Mouse (Mus musculus) mammary gland, adult 2 months (tissue): ENCODE results near the gene Olfr317. TPM values are rescaled to one million over a fixed set of nuclear protein-coding genes. Genes with fewer than 3 reads are reported as not detected.

Source experiments
- polyA plus RNA-seq: library from polyadenylated mRNA; depleted of rRNA; stranded (reverse); fragments of >200 nt; gene quantifications from 2 replicates; pipeline ENCODE4 v1.2.3, GENCODE M21; 2012; ENCODE audit warnings: low replicate concordance; rRNA removed

Gene Olfr317
- polyA plus RNA-seq: not detected in 2 replicates

GRCm38 (mm10) chr11:58738792-58739262 is at the start of gene Olfr317:
TSS of gene Olfr317 (minus strand) at chr11:58739212.

GRCm38 (mm10) chr11:58782480-58783089 is 43.6 kb upstream of the Olfr317 start, which contains the start of gene Olfr314:
TSS of gene Olfr314 (plus strand) at chr11:58782952.

GRCm38 (mm10) chr11:58772888-58773287 is 33.9 kb upstream of the Olfr317 start, which contains the start of gene Olfr315:
TSS of gene Olfr315 (plus strand) at chr11:58773188.

GRCm38 (mm10) chr11:58752434-58752833 is 13.4 kb upstream of the Olfr317 start, which contains the start of gene Olfr316:
TSS of gene Olfr316 (plus strand) at chr11:58752734.

GRCm38 (mm10) chr11:58723914-58724313 is 15.1 kb downstream of the Olfr317 start, which contains the start of gene Olfr318:
TSS of gene Olfr318 (minus strand) at chr11:58724014.

GRCm38 (mm10) chr11:58698862-58699261 is 40.1 kb downstream of the Olfr317 start, which contains the start of gene Olfr319:
TSS of gene Olfr319 (plus strand) at chr11:58699162.

Other genes with a start within 250 kb of the Olfr317 start
- gene Olfr332, start 246.7 kb downstream of the Olfr317 start, polyA plus RNA-seq: not detected in 2 replicates
- gene Olfr331, start 236.6 kb downstream of the Olfr317 start, polyA plus RNA-seq: not detected in 2 replicates
- gene Olfr330, start 204.4 kb downstream of the Olfr317 start, polyA plus RNA-seq: 0.12 TPM in 1 of 2 replicates, not detected in the other
- gene Olfr329-ps, start 192.8 kb downstream of the Olfr317 start, polyA plus RNA-seq: 0.11 TPM in 1 of 2 replicates, not detected in the other
- 0.04 TPM in 1 of 2 replicates, not detected in the other for gene Olfr328, start 183.6 kb downstream of the Olfr317 start, polyA plus RNA-seq
- gene Olfr224, start 168.7 kb downstream of the Olfr317 start, polyA plus RNA-seq: 0.13 TPM in 1 of 2 replicates, not detected in the other
- not detected in 2 replicates for gene Olfr325, start 161.5 kb downstream of the Olfr317 start, polyA plus RNA-seq
- not detected in 2 replicates for gene Olfr324, start 144.1 kb downstream of the Olfr317 start, polyA plus RNA-seq
- 0.82 and 1.9 TPM in 2 replicates for gene 2210407C18Rik, start 123.1 kb downstream of the Olfr317 start, polyA plus RNA-seq
- 0.92 TPM in 1 of 2 replicates, not detected in the other for gene Olfr323, start 108.7 kb downstream of the Olfr317 start, polyA plus RNA-seq
- gene Trim58, start 98.7 kb downstream of the Olfr317 start, polyA plus RNA-seq: 0.11 TPM in 1 of 2 replicates, not detected in the other
- not detected in 2 replicates for gene Olfr322, start 80.4 kb downstream of the Olfr317 start, polyA plus RNA-seq
- not detected in 2 replicates for gene Olfr320, start 58.1 kb downstream of the Olfr317 start, polyA plus RNA-seq
- not detected in 2 replicates for gene Olfr319, start 40.0 kb downstream of the Olfr317 start, polyA plus RNA-seq
- not detected in 2 replicates for gene Olfr318, start 15.2 kb downstream of the Olfr317 start, polyA plus RNA-seq
- not detected in 2 replicates for gene Olfr316, start 13.5 kb upstream of the Olfr317 start, polyA plus RNA-seq
- gene Olfr315, start 34.0 kb upstream of the Olfr317 start, polyA plus RNA-seq: not detected in 2 replicates
- not detected in 2 replicates for gene Olfr314, start 43.7 kb upstream of the Olfr317 start, polyA plus RNA-seq
- gene Fam183b, start 62.7 kb upstream of the Olfr317 start, polyA plus RNA-seq: 0.62 TPM in 1 of 2 replicates, not detected in the other
- gene Olfr313, start 75.8 kb upstream of the Olfr317 start, polyA plus RNA-seq: not detected in 2 replicates
- gene Olfr312, start 90.0 kb upstream of the Olfr317 start, polyA plus RNA-seq: not detected in 2 replicates
- gene Olfr311, start 100.0 kb upstream of the Olfr317 start, polyA plus RNA-seq: not detected in 2 replicates
- gene Gm12258, start 107.9 kb upstream of the Olfr317 start, polyA plus RNA-seq: 2.2 and 4.6 TPM in 2 replicates
- gene 2810021J22Rik, start 128.0 kb upstream of the Olfr317 start, polyA plus RNA-seq: 2.4 and 5.2 TPM in 2 replicates
- gene Zfp39, start 165.0 kb upstream of the Olfr317 start, polyA plus RNA-seq: 0.98 and 1.5 TPM in 2 replicates
- gene Btnl10, start 178.7 kb upstream of the Olfr317 start, polyA plus RNA-seq: not detected in 2 replicates
- 207 and 342 TPM in 2 replicates for gene Rnf187, start 199.7 kb upstream of the Olfr317 start, polyA plus RNA-seq
- 2.9 and 6.0 TPM in 2 replicates for gene Hist3h2ba, start 209.7 kb upstream of the Olfr317 start, polyA plus RNA-seq
- 15.2 and 22.0 TPM in 2 replicates for gene Hist3h2a, start 215.5 kb upstream of the Olfr317 start, polyA plus RNA-seq
- 0.23 and 0.53 TPM in 2 replicates for gene Trim17, start 215.5 kb upstream of the Olfr317 start, polyA plus RNA-seq
- gene Trim11, start 238.9 kb upstream of the Olfr317 start, polyA plus RNA-seq: 25.9 and 52.2 TPM in 2 replicates